Mouse (Mus musculus): ENCODE results near the gene Neurl1b. TPM values are rescaled to one million over a fixed set of nuclear protein-coding genes. Genes with fewer than 3 reads are reported as not detected.

Gene Neurl1b
- 2.5 and 2.6 TPM in 2 replicates for polyA plus RNA-seq (2015; fragmentation: Nextera tagmentation; extraction: Ambion mirVana)

DNA sequence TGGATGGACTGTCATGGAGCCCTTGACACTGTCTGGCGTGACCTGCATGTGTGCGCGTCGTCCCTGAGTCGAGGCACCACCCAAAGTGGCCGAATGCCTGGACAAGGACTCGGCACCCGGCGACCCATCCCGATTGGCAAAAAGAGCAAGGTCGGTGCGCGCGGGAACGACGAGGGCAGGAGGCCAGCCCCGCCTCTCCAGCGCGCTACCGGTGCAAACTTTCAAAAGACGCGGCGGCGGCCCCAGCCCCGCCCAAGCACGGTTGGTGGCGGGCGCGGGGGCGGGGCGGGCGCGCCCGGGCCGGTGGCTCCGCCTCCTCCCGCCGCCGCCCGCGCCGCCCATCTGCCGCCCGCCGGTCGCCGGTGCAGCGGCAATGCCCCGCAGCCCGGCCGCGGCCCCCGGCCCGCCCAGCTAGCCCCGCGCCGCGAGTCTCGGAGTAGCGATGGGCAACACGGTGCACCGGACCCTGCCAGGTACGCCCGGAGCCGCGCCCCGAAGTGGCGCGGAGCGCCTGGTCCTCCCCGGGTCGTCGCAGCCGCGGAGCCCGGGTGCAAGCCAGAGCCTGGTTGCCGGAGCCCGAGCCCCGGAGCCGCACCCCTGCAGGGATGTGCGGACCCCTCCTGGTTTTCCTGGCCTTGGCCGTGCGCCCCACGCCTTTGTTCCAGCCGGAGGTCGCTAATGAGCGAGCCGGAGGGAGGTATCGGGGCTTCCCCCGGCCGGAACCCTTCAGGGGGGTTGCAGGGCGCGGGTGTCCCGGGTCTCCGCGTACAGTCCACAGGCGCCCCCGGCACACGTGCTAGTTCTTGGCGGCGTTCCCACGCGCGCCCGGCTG lies at the start of gene Neurl1b:
Gene Neurl1b (plus strand): TSS at position 307 of the 832 bp plus-strand sequence.
- whole genome bisulfite sequencing = under 1% methylated on average over 100 of the region's 105 CpGs
- H3K27me3 ChIP-seq (replicated peaks) = 0 out of 2 replicates have a peak, but pooled peaks cover 4% of the 10 kb centered on the region
- H3K9me3 ChIP-seq = no peaks in the 10 kb centered on the region
- peak within 1 kb of the TSS; percentile 79 for H3K4me3 ChIP-seq (replicated peaks)
- ATAC-seq (ENCODE audit: insufficient read depth, low FRiP score, low read depth) = peak; percentile 58
- H3K9ac ChIP-seq = peak within 1 kb of the TSS; percentile 87
- H3K4me1 ChIP-seq = peaks cover 8% of the 10 kb centered on the region; the same call in 1 of the 2 replicates
- H3K27ac ChIP-seq = peak within 1 kb of the TSS; percentile 74
- H3K4me2 ChIP-seq = peak within 1 kb of the TSS; percentile 97
- H3K36me3 ChIP-seq = no peaks in the 10 kb centered on the region

- Histone ChIP-seq H3K36me3 (no peaks in the 10 kb centered on the region), H3K9me3 (no peaks in the 10 kb centered on the region), H3K9ac (no peak overlapping the region), H3K27me3 (replicated peaks) (no peaks in the 10 kb centered on the region), H3K4me3 (replicated peaks) (no peak overlapping the region), H3K27ac (peak overlapping the region; percentile 84), H3K4me2 (no peak overlapping the region), H3K4me1 (peaks cover 61% of the 10 kb centered on the region)
- ATAC-seq (ENCODE audit: insufficient read depth, low FRiP score, low read depth) = no peak
- WGBS = 57% methylated on average over 4 of the region's 4 CpGs
These were observed 47.8 kb upstream of the Neurl1b start for GRCm38 (mm10) chr17:26366792-26367191.

GRCm38 (mm10) chr17:26368336-26368992 lies 46.2 kb upstream of the Neurl1b start:
- WGBS = 46% methylated on average over 10 of the region's 10 CpGs
- H3K4me2 ChIP-seq = no peak overlapping the region
- ATAC-seq (ENCODE audit: insufficient read depth, low FRiP score, low read depth) = peak; percentile 67; the same call in 1 of the 2 replicates
- H3K4me3 ChIP-seq (replicated peaks) = no peak overlapping the region
- peak overlapping the region; percentile 57 for H3K27ac ChIP-seq
- H3K36me3 ChIP-seq = no peaks in the 10 kb centered on the region
- H3K27me3 ChIP-seq (replicated peaks) = no peaks in the 10 kb centered on the region
- H3K4me1 ChIP-seq = peaks cover 48% of the 10 kb centered on the region
- no peak overlapping the region for H3K9ac ChIP-seq
- H3K9me3 ChIP-seq = no peaks in the 10 kb centered on the region

DNA sequence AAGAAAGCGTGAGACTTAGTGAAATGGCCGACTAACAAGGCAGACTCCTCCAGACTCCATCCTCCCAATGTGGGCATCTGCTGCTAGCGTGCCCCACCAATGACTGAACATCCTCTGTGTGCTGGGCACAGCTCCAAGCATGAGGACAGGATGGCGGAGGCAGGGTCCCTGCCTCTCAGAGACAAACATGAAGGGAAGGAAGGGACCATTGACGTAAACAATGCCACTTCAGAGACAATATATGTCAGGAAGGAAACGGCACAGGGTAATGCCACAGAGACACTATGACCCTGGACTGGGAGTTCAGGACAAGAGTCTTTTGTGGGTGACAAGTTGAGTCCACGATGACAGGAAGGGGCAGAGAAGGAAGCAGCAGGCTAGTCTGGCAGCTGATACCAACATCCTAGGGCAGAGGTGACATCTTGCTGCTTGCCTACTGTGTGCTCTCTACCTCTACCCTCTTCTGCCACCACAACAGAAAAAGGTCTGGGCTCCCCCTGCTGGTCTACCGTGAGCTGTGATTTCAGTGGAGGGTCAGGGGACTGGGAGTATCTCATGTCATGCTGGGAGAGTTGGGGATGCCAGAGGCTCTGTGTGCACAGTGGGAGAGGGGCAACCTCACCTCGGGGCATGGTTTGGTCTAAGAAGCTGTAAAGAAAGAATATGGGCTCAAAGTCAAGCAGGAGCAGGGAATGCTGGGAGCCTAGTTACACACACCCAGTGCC lies 43.9 kb upstream of the Neurl1b start:
- Histone ChIP-seq H3K27ac (peak overlapping the region; percentile 42; the same call in 1 of the 2 replicates), H3K9me3 (no peaks in the 10 kb centered on the region), H3K4me2 (no peak overlapping the region), H3K9ac (no peak overlapping the region), H3K4me3 (replicated peaks) (no peak overlapping the region), H3K4me1 (peaks cover 32% of the 10 kb centered on the region), H3K27me3 (replicated peaks) (no peaks in the 10 kb centered on the region), H3K36me3 (no peaks in the 10 kb centered on the region)
- no peak for ATAC-seq (ENCODE audit: insufficient read depth, low FRiP score, low read depth)
- 40% methylated on average over 9 of the region's 9 CpGs for WGBS

GRCm38 (mm10) chr17:26371246-26371535 lies 43.4 kb upstream of the Neurl1b start:
- Histone ChIP-seq H3K4me1 (peaks cover 32% of the 10 kb centered on the region), H3K4me3 (replicated peaks) (no peak overlapping the region), H3K9me3 (no peaks in the 10 kb centered on the region), H3K36me3 (no peaks in the 10 kb centered on the region), H3K27ac (0 out of 2 replicates have a peak overlapping the region, but pooled peaks have one; percentile 6), H3K9ac (no peak overlapping the region), H3K4me2 (no peak overlapping the region), H3K27me3 (replicated peaks) (no peaks in the 10 kb centered on the region)
- WGBS = 59% methylated on average over 3 of the region's 3 CpGs
- no peak for ATAC-seq (ENCODE audit: insufficient read depth, low FRiP score, low read depth)

- ATAC-seq (ENCODE audit: insufficient read depth, low FRiP score, low read depth) = no peak
- Histone ChIP-seq H3K27ac (no peak overlapping the region), H3K36me3 (no peaks in the 10 kb centered on the region)
These were observed 41.4 kb upstream of the Neurl1b start for GRCm38 (mm10) chr17:26373211-26373610.

DNA sequence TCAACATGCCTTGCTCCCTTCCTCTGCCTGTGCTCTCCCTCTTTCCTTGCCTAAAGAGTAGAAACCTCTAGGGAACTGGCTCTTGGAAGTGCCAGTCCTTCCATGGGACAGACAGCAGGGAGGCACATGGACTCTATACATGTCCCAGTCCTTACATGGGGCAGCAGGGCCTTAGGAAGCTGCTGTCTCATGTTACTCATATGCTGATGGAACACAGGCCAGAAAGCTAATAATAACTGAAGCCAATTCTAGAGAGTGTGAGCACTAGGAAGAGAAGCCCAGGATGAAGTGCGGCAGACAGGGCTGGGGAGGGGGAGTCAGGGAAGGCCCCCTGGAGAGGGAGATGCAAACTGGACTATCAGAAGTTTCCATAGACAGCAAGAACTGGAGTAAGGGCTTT lies 38.2 kb upstream of the Neurl1b start:
- Histone ChIP-seq H3K9ac (no peak overlapping the region), H3K36me3 (no peaks in the 10 kb centered on the region), H3K4me1 (peaks cover 26% of the 10 kb centered on the region), H3K4me3 (replicated peaks) (no peak overlapping the region), H3K4me2 (no peak overlapping the region), H3K27me3 (replicated peaks) (no peaks in the 10 kb centered on the region), H3K9me3 (no peaks in the 10 kb centered on the region), H3K27ac (peak overlapping the region; percentile 77)
- ATAC-seq (ENCODE audit: insufficient read depth, low FRiP score, low read depth) = no peak
- 43% methylated on average over 1 of the region's 1 CpGs for WGBS

More at GRCm38 (mm10) chr17:26373211-26373610, 41.4 kb upstream of the Neurl1b start:
- Histone ChIP-seq H3K9me3 (no peaks in the 10 kb centered on the region), H3K4me2 (no peak overlapping the region), H3K9ac (no peak overlapping the region), H3K27me3 (replicated peaks) (no peaks in the 10 kb centered on the region), H3K4me1 (peaks cover 19% of the 10 kb centered on the region), H3K4me3 (replicated peaks) (no peak overlapping the region)
- 72% methylated on average over 5 of the region's 5 CpGs for whole genome bisulfite sequencing

GRCm38 (mm10) chr17:26376994-26377744 lies 37.5 kb upstream of the Neurl1b start:
- peaks cover 30% of the 10 kb centered on the region for H3K4me1 ChIP-seq
- H3K9me3 ChIP-seq = no peaks in the 10 kb centered on the region
- H3K27me3 ChIP-seq (replicated peaks) = no peaks in the 10 kb centered on the region
- no peaks in the 10 kb centered on the region for H3K36me3 ChIP-seq
- H3K4me2 ChIP-seq = no peak overlapping the region
- 71% methylated on average over 4 of the region's 4 CpGs for WGBS
- peak overlapping the region; percentile 77 for H3K27ac ChIP-seq
- no peak for ATAC-seq (ENCODE audit: insufficient read depth, low FRiP score, low read depth)
- no peak overlapping the region for H3K9ac ChIP-seq
- H3K4me3 ChIP-seq (replicated peaks) = no peak overlapping the region

DNA sequence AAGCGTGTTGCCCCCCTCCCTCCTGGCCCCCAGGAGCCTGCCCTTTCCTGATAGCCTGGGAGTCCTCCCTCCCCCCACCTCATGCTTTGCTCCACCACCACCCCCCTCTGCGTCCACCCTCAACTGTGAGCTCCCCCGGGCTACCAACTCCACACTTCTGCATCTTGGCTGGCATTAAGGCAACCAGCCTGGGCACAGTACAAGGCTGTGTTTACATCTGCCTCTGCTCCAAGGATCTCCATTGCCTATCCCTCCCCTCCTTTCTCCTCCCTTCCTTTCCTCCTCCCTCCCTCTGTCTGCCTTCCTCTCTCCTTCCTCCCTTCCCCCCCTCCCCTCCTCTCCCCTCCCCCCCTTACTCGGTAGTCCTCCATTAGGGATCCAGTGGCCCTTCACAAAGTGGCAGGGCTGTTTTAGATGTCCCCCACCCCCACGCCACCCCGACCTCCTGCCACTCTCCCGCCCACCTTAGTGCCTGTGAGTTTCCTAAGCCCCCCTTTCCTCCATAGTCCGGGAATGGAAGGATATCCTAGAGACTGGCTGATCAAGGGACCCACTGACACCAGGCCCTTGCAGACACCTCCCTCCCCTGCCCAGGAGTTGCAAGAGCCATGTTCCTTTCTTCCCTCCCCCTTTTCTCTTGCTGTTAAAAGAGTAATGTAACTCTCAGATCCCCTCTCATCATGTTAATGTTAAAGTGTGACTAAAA lies 34.2 kb upstream of the Neurl1b start:
- H3K4me3 ChIP-seq (replicated peaks) = no peak overlapping the region
- peaks cover 44% of the 10 kb centered on the region for H3K4me1 ChIP-seq
- WGBS = 28% methylated on average over 8 of the region's 8 CpGs
- H3K4me2 ChIP-seq = no peak overlapping the region
- H3K9ac ChIP-seq = no peak overlapping the region
- H3K27ac ChIP-seq = peak overlapping the region; percentile 89
- ATAC-seq (ENCODE audit: insufficient read depth, low FRiP score, low read depth) = no peak
- no peaks in the 10 kb centered on the region for H3K27me3 ChIP-seq (replicated peaks)
- no peaks in the 10 kb centered on the region for H3K36me3 ChIP-seq
- H3K9me3 ChIP-seq = no peaks in the 10 kb centered on the region

DNA sequence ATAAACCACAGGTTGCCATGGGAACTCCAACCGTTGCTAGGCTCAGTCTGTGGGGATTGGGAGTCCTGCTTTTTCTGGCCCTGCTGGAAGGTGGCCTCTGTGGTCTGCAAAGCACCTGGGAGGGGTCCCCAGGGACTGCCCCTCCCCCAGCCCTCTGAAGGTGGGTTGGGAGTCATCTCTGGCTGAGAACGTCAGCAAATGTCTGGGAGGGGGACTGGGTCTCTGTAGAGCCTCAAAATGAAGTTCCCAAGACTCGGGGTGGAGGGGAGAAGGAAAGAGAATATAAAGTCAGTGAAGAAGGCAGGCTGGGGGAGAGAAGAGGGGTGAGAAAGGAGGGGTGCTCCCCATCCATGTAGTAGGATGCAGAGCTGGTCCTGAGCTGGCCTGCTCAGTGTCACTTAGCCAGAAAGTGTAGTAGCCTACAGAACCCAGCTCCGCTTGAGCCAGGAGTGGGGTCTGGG lies 33.6 kb upstream of the Neurl1b start:
- peak overlapping the region; percentile 89 for H3K27ac ChIP-seq
- H3K4me2 ChIP-seq = no peak overlapping the region
- no peak overlapping the region for H3K9ac ChIP-seq
- ATAC-seq (ENCODE audit: insufficient read depth, low FRiP score, low read depth) = peak; percentile 64; the same call in 1 of the 2 replicates
- H3K4me1 ChIP-seq = peaks cover 47% of the 10 kb centered on the region
- H3K9me3 ChIP-seq = no peaks in the 10 kb centered on the region
- 23% methylated on average over 4 of the region's 4 CpGs for WGBS
- H3K27me3 ChIP-seq (replicated peaks) = no peaks in the 10 kb centered on the region
- no peaks in the 10 kb centered on the region for H3K36me3 ChIP-seq
- no peak overlapping the region for H3K4me3 ChIP-seq (replicated peaks)

DNA sequence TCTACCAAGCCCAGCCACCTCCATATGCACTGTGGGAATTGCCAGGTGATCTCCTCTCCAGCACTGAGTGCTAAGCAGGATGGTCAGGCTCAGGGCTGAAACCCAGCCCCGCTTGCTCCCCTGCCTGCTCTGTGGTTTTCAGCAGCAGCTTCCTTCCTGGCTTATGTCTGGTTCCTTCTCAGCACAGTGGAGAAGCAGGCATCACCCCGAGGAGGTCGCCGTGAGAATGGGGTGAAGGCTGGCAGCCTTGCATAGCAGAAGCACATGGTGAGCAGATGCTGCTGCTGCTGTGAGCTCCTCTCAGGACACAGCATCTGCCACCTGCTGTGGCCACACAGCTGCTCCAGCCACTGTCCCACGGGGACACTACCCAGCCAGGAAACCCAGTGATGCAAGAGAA lies 33.0 kb upstream of the Neurl1b start:
- ATAC-seq (ENCODE audit: insufficient read depth, low FRiP score, low read depth) = no peak
- no peak overlapping the region for H3K4me3 ChIP-seq (replicated peaks)
- peaks cover 47% of the 10 kb centered on the region for H3K4me1 ChIP-seq
- no peaks in the 10 kb centered on the region for H3K27me3 ChIP-seq (replicated peaks)
- peak overlapping the region; percentile 89 for H3K27ac ChIP-seq
- WGBS = 29% methylated on average over 5 of the region's 5 CpGs
- H3K36me3 ChIP-seq = no peaks in the 10 kb centered on the region
- H3K9me3 ChIP-seq = no peaks in the 10 kb centered on the region
- H3K9ac ChIP-seq = no peak overlapping the region
- H3K4me2 ChIP-seq = no peak overlapping the region

Measured in stomach, embryonic 15.5 days (tissue).